Mouse (Mus musculus): Measurements from ENCODE around the gene Lrrc43. TPM values are rescaled to one million over a fixed set of nuclear protein-coding genes. Genes with fewer than 3 reads are reported as not detected.

Lrrc43 gene
- polyA plus RNA-seq, 1 experiment from 2014 or later, result not detected

DNA sequence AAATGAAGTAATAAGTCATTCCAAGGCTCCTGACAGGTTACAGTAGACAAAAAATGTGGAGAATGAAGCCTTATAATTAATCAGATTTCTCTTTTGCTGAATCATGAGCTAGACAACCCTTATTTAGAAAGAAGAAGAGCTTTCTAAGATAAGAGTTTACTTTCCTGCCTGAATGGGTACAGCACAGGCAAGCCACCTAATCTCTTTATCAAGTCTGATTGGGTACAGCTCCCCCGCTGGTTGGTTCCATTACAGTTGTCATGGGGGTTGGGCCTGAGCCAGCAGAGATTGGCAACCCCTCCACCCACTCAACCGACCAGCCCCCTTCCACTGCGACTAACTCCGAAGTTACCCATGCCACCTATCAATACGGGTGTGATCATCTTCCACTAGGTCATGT is 27.7 kb upstream of the Lrrc43 start:
- no peak for ATAC-seq (ENCODE audit: insufficient number of reproducible peaks, low FRiP score, low TSS enrichment, low read depth)
- DNase-seq (ENCODE audit: low spot score), result no peak
- Histone ChIP-seq H3K4me3 (ENCODE audit: low read depth, low read length) (no peak overlapping the region), H3K4me1 (ENCODE audit: control insufficient read depth, insufficient read depth, low read length) (no peaks in the 10 kb centered on the region), H3K9me3 (ENCODE audit: control insufficient read depth, low read length) (no peaks in the 10 kb centered on the region), H3K36me3 (ENCODE audit: control insufficient read depth, insufficient read depth, low read length) (no peaks in the 10 kb centered on the region), H3K4me2 (ENCODE audit: low read depth, severe bottlenecking) (no peak overlapping the region), H3K27ac (replicated peaks; ENCODE audit: low read depth, low read length) (no peak overlapping the region), H3K9ac (ENCODE audit: low read length) (no peak overlapping the region), H3K27me3 (ENCODE audit: control insufficient read depth, insufficient read depth, low read length) (no peaks in the 10 kb centered on the region)
- WGBS, result 72% methylated on average over 5 of the region's 5 CpGs

DNA sequence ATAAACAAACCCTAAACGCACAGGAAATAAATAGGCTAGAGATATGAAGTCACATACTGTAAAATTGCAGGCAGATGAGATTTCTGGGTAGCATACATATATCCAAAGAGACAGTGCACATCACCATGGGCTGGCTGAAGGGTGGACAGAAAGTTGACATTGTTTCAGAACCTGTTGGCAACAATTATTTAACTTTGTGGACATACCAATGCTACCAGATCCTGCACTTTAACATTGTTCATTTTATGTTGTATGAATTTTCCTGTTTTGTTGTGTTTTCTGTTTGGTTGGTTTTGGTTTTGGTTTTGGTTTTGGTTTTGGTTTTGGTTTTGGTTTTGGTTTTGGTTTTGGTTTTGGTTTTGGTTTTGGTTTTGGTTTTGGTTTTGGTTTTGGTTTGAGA is 24.5 kb upstream of the Lrrc43 start:
- WGBS, result 82% methylated on average over 1 of the region's 1 CpGs
- no peaks in the 10 kb centered on the region for H3K27me3 ChIP-seq (ENCODE audit: control insufficient read depth, insufficient read depth, low read length)
- no peaks in the 10 kb centered on the region for H3K9me3 ChIP-seq (ENCODE audit: control insufficient read depth, low read length)
- no peak overlapping the region for H3K27ac ChIP-seq (replicated peaks; ENCODE audit: low read depth, low read length)
- no peak overlapping the region for H3K4me2 ChIP-seq (ENCODE audit: low read depth, severe bottlenecking)
- H3K4me3 ChIP-seq (ENCODE audit: low read depth, low read length), result no peak overlapping the region
- H3K4me1 ChIP-seq (ENCODE audit: control insufficient read depth, insufficient read depth, low read length), result no peaks in the 10 kb centered on the region
- no peak for DNase-seq (ENCODE audit: low spot score)
- no peak overlapping the region for H3K9ac ChIP-seq (ENCODE audit: low read length)
- no peak for ATAC-seq (ENCODE audit: insufficient number of reproducible peaks, low FRiP score, low TSS enrichment, low read depth)
- H3K36me3 ChIP-seq (ENCODE audit: control insufficient read depth, insufficient read depth, low read length), result no peaks in the 10 kb centered on the region

DNA sequence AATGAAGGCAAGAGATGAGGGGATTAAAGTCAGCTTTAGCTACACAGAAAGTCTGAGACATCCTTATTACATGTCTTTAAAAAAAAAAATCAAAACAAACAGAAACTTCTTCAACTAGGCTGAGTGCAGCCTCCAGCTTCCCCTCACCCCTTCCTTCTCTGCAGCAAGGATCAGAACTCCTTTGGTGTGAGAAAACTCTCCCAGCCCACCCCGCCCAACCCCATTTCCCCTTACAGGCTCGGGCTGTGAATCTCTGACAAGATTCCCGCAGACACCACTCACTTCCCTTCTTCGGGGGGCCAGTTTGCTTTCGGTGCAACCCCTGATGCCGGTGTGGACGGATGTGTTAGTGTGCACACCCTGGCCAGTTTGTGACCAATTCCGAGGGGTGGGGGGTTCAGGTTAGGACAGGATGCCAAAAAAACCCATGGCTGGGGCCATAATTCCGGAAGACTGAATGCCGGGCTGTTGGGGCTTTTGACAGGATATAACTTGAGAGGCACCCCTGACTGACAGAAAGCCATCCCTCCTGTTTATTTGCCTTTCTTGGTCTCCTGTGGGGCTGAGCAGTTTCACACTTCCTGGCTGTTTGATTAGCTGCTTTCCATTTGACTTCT is 18.2 kb upstream of the Lrrc43 start:
- no peak overlapping the region for H3K27ac ChIP-seq (replicated peaks; ENCODE audit: low read depth, low read length)
- no peaks in the 10 kb centered on the region for H3K36me3 ChIP-seq (ENCODE audit: control insufficient read depth, insufficient read depth, low read length)
- H3K27me3 ChIP-seq (ENCODE audit: control insufficient read depth, insufficient read depth, low read length), result no peaks in the 10 kb centered on the region
- H3K4me2 ChIP-seq (ENCODE audit: low read depth, severe bottlenecking), result no peak overlapping the region
- no peaks in the 10 kb centered on the region for H3K4me1 ChIP-seq (ENCODE audit: control insufficient read depth, insufficient read depth, low read length)
- DNase-seq (ENCODE audit: low spot score), result no peak
- no peak for ATAC-seq (ENCODE audit: insufficient number of reproducible peaks, low FRiP score, low TSS enrichment, low read depth)
- 19% methylated on average over 10 of the region's 10 CpGs for WGBS
- H3K4me3 ChIP-seq (ENCODE audit: low read depth, low read length), result no peak overlapping the region
- no peak overlapping the region for H3K9ac ChIP-seq (ENCODE audit: low read length)
- no peaks in the 10 kb centered on the region for H3K9me3 ChIP-seq (ENCODE audit: control insufficient read depth, low read length)

DNA sequence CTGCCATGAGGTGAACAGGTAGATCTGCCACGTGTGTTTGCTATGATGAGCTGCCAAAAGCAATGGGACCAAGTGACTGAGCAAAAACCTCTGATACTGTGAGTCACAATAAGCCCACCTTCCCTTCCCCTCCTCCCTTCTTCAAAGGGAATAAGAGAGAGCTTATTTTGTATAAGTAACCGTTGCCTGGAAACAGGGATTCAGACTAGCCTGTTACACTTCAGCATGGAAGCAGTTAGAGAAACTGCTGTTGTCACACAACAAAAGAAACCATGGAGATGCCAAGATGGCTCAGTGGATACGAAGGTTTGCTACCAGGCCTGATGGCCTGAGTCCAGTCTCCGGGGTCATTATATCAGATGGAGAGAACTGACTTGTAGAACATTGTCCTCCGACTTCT is 15.3 kb upstream of the Lrrc43 start:
- no peak overlapping the region for H3K4me3 ChIP-seq (ENCODE audit: low read depth, low read length)
- H3K36me3 ChIP-seq (ENCODE audit: control insufficient read depth, insufficient read depth, low read length), result no peaks in the 10 kb centered on the region
- H3K4me2 ChIP-seq (ENCODE audit: low read depth, severe bottlenecking), result no peak overlapping the region
- H3K9ac ChIP-seq (ENCODE audit: low read length), result no peak overlapping the region
- H3K27me3 ChIP-seq (ENCODE audit: control insufficient read depth, insufficient read depth, low read length), result no peaks in the 10 kb centered on the region
- DNase-seq (ENCODE audit: low spot score), result no peak
- no peaks in the 10 kb centered on the region for H3K9me3 ChIP-seq (ENCODE audit: control insufficient read depth, low read length)
- WGBS, result 87% methylated on average over 5 of the region's 5 CpGs
- H3K4me1 ChIP-seq (ENCODE audit: control insufficient read depth, insufficient read depth, low read length), result no peaks in the 10 kb centered on the region
- no peak overlapping the region for H3K27ac ChIP-seq (replicated peaks; ENCODE audit: low read depth, low read length)
- no peak for ATAC-seq (ENCODE audit: insufficient number of reproducible peaks, low FRiP score, low TSS enrichment, low read depth)

DNA sequence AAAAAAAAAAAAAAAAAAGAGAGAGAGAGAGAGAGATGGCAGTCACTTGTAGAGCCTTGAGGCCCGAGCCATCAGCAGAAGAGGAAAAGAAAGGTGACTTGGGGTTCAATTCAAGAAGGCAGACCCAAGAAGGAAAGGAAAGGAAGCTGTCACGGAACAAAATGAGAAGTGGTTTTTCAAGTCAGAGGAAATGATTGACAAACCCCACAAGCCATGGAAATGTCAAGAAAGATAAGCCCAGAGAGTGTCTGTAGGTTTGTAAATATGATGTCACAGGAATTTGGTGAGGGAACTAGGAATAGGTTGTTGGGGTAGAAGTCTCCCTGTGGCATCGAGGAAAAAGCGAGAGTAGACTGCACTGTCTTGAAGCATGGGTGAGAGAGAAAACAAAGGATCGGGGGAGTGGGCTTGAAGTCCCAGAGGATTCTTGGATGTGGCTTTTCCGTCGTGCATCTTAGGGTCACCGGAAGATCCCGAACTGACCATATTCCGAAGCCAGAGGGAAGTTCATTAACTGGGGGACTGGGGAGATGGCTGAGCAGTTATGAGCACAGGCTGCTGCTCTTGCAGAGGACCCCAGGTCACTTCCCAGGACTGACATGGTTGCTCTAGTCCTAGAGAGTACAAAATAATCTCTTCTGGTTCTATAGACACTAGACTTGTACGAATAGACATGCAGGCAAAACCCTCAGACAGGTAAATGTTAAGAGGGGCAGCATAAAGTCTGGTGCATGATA is 1.3 kb upstream of the Lrrc43 start:
- Histone ChIP-seq H3K4me3 (ENCODE audit: low read depth, low read length) (no peak overlapping the region), H3K9ac (ENCODE audit: low read length) (no peak overlapping the region), H3K4me1 (ENCODE audit: control insufficient read depth, insufficient read depth, low read length) (peaks cover 11% of the 10 kb centered on the region), H3K36me3 (ENCODE audit: control insufficient read depth, insufficient read depth, low read length) (no peaks in the 10 kb centered on the region), H3K27me3 (ENCODE audit: control insufficient read depth, insufficient read depth, low read length) (no peaks in the 10 kb centered on the region), H3K27ac (replicated peaks; ENCODE audit: low read depth, low read length) (no peak overlapping the region), H3K9me3 (ENCODE audit: control insufficient read depth, low read length) (no peaks in the 10 kb centered on the region), H3K4me2 (ENCODE audit: low read depth, severe bottlenecking) (no peak overlapping the region)
- ATAC-seq (ENCODE audit: insufficient number of reproducible peaks, low FRiP score, low TSS enrichment, low read depth) (no peak), DNase-seq (ENCODE audit: low spot score) (no peak)
- 85% methylated on average over 11 of the region's 11 CpGs for WGBS

DNA sequence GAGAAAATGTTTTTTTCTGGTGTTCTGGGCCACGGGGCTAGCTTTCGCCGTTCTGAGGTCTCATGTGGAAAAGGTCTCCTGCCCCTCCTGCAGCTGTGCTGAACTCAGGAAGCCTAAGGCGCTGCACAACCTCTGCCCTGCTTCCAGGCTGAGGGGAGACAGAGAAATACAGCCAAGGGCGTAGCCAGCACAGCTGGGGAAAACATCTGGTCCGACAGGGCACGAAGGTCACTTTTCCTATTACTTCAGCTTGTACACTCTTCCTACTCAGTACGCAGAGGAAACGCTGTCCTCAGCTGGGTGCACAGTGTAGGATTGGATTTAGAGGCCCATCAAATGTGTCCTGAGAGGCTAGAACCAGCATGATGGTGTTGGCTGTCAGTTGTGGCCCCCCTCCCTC is 830 bp downstream of the Lrrc43 start:
- Histone ChIP-seq H3K9me3 (ENCODE audit: control insufficient read depth, low read length) (no peaks in the 10 kb centered on the region), H3K4me3 (ENCODE audit: low read depth, low read length) (no peak overlapping the region), H3K27me3 (ENCODE audit: control insufficient read depth, insufficient read depth, low read length) (no peaks in the 10 kb centered on the region), H3K36me3 (ENCODE audit: control insufficient read depth, insufficient read depth, low read length) (no peaks in the 10 kb centered on the region), H3K27ac (replicated peaks; ENCODE audit: low read depth, low read length) (no peak overlapping the region), H3K9ac (ENCODE audit: low read length) (no peak overlapping the region), H3K4me1 (ENCODE audit: control insufficient read depth, insufficient read depth, low read length) (peaks cover 11% of the 10 kb centered on the region), H3K4me2 (ENCODE audit: low read depth, severe bottlenecking) (no peak overlapping the region)
- WGBS, result 32% methylated on average over 9 of the region's 9 CpGs
- DNase-seq (ENCODE audit: low spot score) (peak; percentile 42), ATAC-seq (ENCODE audit: insufficient number of reproducible peaks, low FRiP score, low TSS enrichment, low read depth) (no peak)

DNA sequence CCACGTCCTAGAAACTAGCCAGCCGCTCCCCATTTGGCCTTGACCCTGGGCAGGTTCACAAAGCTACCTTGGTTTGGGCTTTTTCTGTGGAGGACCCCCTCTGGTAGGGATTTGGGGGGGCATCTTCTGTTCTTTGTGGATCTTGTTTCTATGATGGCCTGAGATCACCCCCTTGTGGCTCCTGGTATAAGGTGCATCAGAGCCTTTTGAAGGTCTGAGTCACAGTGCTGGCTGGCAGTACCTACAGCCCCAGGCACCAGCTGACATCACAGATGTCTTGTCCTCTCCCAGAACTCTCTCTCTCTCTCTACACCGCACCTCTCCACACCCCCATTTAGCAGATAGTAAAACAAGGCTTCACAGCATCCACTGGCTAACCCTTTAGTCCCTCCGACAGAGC is 10.6 kb downstream of the Lrrc43 start:
- no peak overlapping the region for H3K4me2 ChIP-seq (ENCODE audit: low read depth, severe bottlenecking)
- no peaks in the 10 kb centered on the region for H3K36me3 ChIP-seq (ENCODE audit: control insufficient read depth, insufficient read depth, low read length)
- H3K27ac ChIP-seq (replicated peaks; ENCODE audit: low read depth, low read length), result no peak overlapping the region
- H3K9ac ChIP-seq (ENCODE audit: low read length), result no peak overlapping the region
- WGBS, result 32% methylated on average over 4 of the region's 4 CpGs
- H3K27me3 ChIP-seq (ENCODE audit: control insufficient read depth, insufficient read depth, low read length), result no peaks in the 10 kb centered on the region
- DNase-seq (ENCODE audit: low spot score) (no peak), ATAC-seq (ENCODE audit: insufficient number of reproducible peaks, low FRiP score, low TSS enrichment, low read depth) (no peak)
- H3K4me1 ChIP-seq (ENCODE audit: control insufficient read depth, insufficient read depth, low read length), result peaks cover 5% of the 10 kb centered on the region
- H3K4me3 ChIP-seq (ENCODE audit: low read depth, low read length), result no peak overlapping the region
- H3K9me3 ChIP-seq (ENCODE audit: control insufficient read depth, low read length), result no peaks in the 10 kb centered on the region

DNA sequence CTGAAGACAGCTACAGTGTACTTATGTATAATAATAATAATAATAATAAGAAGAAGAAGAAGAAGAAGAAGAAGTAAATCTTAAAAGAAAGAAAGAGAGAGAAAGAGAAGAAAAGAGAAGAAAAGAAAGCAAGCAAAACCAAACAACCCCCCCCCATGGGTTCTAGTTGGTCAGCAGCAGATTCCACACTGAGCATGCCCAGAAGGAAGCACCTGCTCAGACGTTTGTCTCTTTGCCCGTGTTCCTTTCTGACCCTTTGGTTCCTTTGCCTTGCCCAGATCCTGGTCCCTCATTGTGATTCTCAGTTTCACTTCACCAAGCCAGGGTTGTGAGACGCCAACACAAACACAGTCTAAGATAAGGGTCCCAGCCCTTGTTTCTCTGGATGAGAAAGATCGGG is 12.9 kb downstream of the Lrrc43 start:
- H3K9me3 ChIP-seq (ENCODE audit: control insufficient read depth, low read length), result no peaks in the 10 kb centered on the region
- ATAC-seq (ENCODE audit: insufficient number of reproducible peaks, low FRiP score, low TSS enrichment, low read depth) (no peak), DNase-seq (ENCODE audit: low spot score) (no peak)
- no peaks in the 10 kb centered on the region for H3K27me3 ChIP-seq (ENCODE audit: control insufficient read depth, insufficient read depth, low read length)
- no peak overlapping the region for H3K9ac ChIP-seq (ENCODE audit: low read length)
- no peak overlapping the region for H3K27ac ChIP-seq (replicated peaks; ENCODE audit: low read depth, low read length)
- 82% methylated on average over 4 of the region's 4 CpGs for WGBS
- H3K4me3 ChIP-seq (ENCODE audit: low read depth, low read length), result no peak overlapping the region
- H3K4me1 ChIP-seq (ENCODE audit: control insufficient read depth, insufficient read depth, low read length), result no peaks in the 10 kb centered on the region; the same call in 1 of the 2 replicates
- no peaks in the 10 kb centered on the region for H3K36me3 ChIP-seq (ENCODE audit: control insufficient read depth, insufficient read depth, low read length)
- H3K4me2 ChIP-seq (ENCODE audit: low read depth, severe bottlenecking), result no peak overlapping the region
